Mouse (Mus musculus): ENCODE measurements around the gene Sost. TPM values are rescaled to one million over a fixed set of nuclear protein-coding genes. Genes with fewer than 3 reads are reported as not detected.

Gene Sost
- polyA plus RNA-seq, 1 experiment from 2014 or later: 0.38 TPM

Other genes with a start within 250 kb of the Sost start
- 47.4 and 47.9 TPM in 2 replicates for gene Dhx8, start 234.1 kb downstream of the Sost start, polyA plus RNA-seq (2015; fragmentation: Nextera tagmentation; extraction: Ambion mirVana)
- gene Etv4, start 181.6 kb downstream of the Sost start, polyA plus RNA-seq (2015; fragmentation: Nextera tagmentation; extraction: Ambion mirVana): 15.6 and 17.9 TPM in 2 replicates
- 17.1 and 20.8 TPM in 2 replicates for gene Meox1, start 72.6 kb downstream of the Sost start, polyA plus RNA-seq (2015; fragmentation: Nextera tagmentation; extraction: Ambion mirVana)
- not detected in 2 replicates for gene Cfap97d1, start 17.3 kb upstream of the Sost start, polyA plus RNA-seq (2015; fragmentation: Nextera tagmentation; extraction: Ambion mirVana)
- 18.6 and 19.4 TPM in 2 replicates for gene Dusp3, start 20.0 kb upstream of the Sost start, polyA plus RNA-seq (2015; fragmentation: Nextera tagmentation; extraction: Ambion mirVana)
- 10.0 and 10.2 TPM in 2 replicates for gene Mpp3, start 61.4 kb upstream of the Sost start, polyA plus RNA-seq (2015; fragmentation: Nextera tagmentation; extraction: Ambion mirVana)
- gene Cd300lg, start 74.5 kb upstream of the Sost start, polyA plus RNA-seq (2015; fragmentation: Nextera tagmentation; extraction: Ambion mirVana): 0.49 and 0.78 TPM in 2 replicates
- gene Mpp2, start 121.5 kb upstream of the Sost start, polyA plus RNA-seq (2015; fragmentation: Nextera tagmentation; extraction: Ambion mirVana): 13.4 and 13.5 TPM in 2 replicates
- not detected in 2 replicates for gene Ppy, start 134.3 kb upstream of the Sost start, polyA plus RNA-seq (2015; fragmentation: Nextera tagmentation; extraction: Ambion mirVana)
- gene Pyy, start 140.8 kb upstream of the Sost start, polyA plus RNA-seq (2015; fragmentation: Nextera tagmentation; extraction: Ambion mirVana): not detected in 2 replicates
- gene Nags, start 178.5 kb upstream of the Sost start, polyA plus RNA-seq (2015; fragmentation: Nextera tagmentation; extraction: Ambion mirVana): 0.14 TPM in 1 of 2 replicates, not detected in the other
- 44.7 and 46.1 TPM in 2 replicates for gene Tmem101, start 189.4 kb upstream of the Sost start, polyA plus RNA-seq (2015; fragmentation: Nextera tagmentation; extraction: Ambion mirVana)
- gene Lsm12, start 218.3 kb upstream of the Sost start, polyA plus RNA-seq (2015; fragmentation: Nextera tagmentation; extraction: Ambion mirVana): 134 and 145 TPM in 2 replicates
- gene G6pc3, start 222.6 kb upstream of the Sost start, polyA plus RNA-seq (2015; fragmentation: Nextera tagmentation; extraction: Ambion mirVana): 35.6 and 36.1 TPM in 2 replicates